Mouse (Mus musculus) adrenal gland, postnatal 10 days (tissue): ENCODE measurements around the gene Glis2. TPM values are rescaled to one million over a fixed set of nuclear protein-coding genes. Genes with fewer than 3 reads are reported as not detected.
A peak's percentile ranks its signal among the peaks of the same experiment; 100 is the strongest.

Experiments used
- DNase-seq: peaks from one replicate; pipeline ENCODE4 v3.0.0; 2021; ENCODE audit warnings: mixed read lengths
- total RNA-seq, 2 experiments: library from RNA; stranded (reverse); gene quantifications; 2 replicates each; pipeline ENCODE4 v1.2.3; 2021

Glis2 gene
- total RNA-seq, 2 experiments from 2014 or later = 22.9 to 34.3 TPM

DNA sequence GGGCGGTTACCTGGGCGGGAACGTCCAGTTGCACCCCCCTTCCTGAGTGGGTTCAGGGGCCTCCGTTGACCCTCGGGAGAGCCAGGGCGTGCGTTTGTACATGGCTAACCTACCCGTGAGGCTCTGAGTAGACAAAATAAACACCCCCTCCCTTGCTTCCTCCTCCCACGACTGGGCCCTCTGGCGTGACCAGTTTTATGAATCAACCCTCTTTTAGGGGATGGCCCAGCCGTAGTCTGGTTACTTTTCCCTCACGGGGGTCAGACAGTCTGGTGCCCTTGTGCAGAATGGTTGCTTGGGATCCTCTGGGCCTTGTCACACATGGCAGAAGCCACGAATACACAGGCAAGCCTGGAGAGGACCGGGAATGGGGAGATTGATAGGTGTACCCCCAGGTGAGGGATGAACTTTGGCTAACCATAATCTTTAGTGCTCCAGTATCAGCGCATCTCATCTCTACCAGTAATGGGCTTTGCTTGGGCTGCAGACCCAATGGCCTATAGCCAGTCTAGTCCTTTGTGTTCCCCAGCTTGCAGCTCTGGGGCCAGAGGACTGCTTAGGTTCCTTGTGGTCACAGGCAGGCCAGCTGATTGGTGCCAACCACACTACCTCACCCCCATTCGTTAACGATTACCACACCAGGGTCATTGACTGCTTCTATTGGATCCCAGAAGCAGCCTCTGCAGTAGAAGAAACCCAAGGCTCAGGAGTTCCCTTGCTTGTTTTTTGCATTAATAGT, 45.9 kb downstream of the Glis2 start:
- DNase-seq = peak; percentile 29

DNA sequence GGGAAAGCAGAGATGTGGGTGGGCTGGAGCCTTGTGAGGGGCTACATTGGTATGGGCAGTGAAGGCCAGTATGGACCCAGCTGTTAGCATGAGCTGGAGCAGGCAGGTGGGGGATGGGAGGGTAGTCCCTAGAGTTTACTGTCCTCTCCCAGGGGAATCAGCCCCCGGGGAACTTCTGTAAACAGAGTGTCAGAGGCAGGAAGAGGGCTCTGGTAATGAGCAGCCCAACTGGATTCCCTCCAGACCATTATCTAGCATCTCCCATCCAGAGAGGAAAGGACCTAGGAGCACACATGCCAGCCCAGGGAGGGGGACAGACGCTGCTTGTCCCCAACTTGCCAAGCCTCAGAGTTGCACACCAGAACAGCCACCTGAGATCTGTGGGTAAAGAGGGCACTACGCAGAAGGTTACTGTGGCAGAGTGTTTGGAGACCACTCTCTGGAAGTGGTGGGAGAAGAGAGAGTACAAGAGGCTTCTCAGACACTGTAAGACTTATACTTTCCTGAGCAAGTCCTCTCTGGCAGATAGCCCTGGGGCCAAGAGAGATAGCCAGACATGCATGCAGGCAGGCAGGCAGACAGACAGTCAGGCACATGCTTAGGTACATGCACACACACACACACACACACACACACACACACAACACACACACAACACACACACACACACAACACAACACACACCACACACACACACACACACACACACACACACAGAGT, 46.8 kb downstream of the Glis2 start:
- DNase-seq = no peak

DNA sequence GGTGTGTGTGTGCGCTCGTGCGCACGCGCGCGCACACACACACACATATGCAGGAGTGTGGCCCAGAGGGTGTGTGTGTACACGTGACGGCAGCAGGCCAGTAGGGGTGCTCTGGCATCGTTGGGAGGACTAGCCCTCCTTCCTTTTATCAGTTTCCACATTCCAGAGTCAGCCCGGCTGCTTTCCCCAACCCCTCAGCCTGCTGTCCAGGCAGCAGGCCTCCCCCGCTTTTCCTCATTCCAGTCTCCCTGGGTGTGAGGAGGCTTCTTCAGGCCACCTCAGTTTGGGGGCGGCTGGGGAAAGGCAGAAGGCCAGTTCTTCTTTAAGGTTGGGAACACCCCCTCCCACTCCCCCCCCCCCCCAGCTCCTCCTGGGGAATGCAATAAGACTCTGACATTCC, 47.7 kb downstream of the Glis2 start:
- DNase-seq = no peak

DNA sequence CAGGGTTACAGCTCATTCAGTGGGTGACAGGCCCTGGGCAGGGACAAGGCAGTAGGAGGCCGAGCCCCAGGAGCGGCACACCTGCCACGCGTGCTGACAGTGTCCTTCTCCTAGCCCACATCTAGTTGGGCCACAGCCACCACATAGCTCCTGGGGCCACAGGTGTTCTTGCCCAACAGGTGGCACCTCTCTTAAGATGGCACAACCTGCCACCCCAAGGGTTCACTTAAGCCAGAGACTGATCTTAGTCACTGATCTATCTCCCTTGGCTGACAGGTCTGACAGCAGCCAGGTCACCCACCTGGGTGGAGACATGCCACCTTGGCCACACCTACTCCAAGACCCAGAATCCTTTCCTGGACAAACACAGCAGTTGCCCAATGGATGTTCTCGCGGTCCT, 48.4 kb downstream of the Glis2 start:
- DNase-seq = no peak

DNA sequence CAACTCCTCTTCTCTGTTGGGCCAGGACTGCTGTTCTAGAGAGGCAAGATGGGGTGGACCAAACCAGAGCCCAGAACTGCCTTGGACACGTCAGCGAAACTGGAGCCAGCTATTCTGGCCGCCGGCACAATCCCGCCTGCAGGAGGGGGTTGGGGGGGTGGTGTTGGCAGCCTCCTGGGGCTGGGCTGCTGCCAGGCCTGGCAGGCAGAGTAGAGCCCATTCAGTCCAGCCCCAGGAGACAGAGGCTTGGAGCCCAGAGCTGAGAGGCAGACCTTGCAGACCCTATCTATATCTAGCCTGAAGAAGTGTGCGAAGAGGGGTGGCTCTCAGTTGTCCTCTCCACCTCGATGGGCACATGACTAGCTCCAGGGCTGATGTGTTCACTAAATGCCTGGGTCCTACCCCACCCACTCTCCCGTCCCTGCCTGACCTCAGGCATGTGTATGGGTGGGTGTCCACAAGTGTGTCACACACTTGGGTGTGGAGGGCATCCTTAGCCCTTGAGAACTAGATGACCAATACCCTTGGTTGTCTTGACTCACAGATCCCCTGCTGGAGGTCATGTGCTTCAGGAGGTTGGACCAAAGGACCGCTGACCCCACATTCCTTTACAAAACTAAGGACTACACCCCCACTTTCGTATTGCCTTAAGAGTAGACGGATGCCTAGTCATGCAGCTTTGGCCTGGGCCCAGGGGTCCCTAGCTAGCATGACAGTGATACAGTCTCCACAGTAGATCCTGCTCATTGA, 49.3 kb downstream of the Glis2 start:
- DNase-seq = peak; percentile 94

- DNase-seq = no peak
Observed at GRCm38 (mm10) chr16:4645867-4646266, 51.4 kb downstream of the Glis2 start.

DNA sequence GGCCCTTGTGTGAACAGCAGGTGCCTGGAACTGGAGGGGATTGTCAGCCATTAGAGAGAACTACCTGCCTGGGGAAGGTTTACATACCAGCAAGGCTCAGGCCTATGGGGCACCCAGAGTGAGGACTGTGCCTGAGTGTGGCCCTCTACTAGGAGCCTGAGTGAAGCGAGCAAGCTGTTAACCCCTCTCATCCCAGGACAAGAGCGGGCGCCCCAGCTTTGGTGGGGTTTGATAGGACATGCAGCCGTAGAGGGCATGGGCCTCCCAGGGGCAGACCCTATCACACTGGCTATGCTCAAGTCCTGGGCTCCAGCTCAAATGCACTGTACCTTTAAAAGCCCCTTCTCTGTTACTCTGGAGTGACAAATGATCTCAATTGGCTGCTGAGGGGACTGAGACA, 52.3 kb downstream of the Glis2 start:
- DNase-seq = no peak

DNA sequence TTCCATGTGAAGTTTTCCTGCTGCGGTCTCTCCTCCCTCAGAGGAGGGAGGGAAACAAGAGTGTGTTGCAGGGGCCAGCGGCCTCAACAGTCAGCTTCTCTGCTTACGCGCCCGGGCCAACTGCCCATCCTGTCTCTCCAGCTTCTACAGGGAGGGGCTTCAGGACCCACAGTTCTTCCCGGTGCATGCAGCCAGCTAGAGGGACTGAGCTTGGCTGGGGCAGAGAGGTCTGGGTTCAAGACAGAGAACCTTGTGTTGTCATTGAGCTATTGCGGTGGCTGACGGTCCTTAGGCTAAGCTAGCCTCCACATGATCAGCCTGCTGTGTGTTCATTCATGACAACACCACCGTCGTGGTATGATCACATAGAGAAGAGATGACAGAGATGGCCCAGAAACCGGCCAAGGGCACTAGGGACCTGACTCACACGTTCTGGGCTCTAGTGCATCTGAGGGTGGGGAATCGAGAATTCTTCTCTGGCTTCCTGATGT, 53.2 kb downstream of the Glis2 start:
- no peak for DNase-seq

- DNase-seq = no peak
Observed at GRCm38 (mm10) chr16:4648416-4649023, 54.0 kb downstream of the Glis2 start.

- DNase-seq = no peak
Observed at GRCm38 (mm10) chr16:4649211-4649610, 54.7 kb downstream of the Glis2 start.

DNA sequence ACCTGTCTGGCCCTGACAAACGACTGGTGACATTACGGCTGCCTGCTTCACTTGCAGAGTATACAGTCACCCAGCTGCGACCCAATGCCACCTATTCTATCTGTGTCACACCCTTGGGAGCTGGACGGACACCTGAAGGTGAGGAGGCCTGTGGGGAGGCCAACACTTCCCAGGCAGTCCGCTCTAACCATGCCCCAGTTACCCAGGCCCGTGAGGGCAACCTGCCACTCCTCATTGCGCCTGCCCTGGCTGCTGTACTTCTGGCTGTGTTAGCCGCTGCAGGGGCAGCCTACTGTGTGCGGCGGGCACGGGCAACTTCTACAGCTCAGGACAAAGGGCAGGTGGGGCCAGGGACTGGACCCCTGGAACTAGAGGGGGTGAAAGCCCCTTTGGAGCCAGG, 55.2 kb downstream of the Glis2 start:
- DNase-seq = no peak

GRCm38 (mm10) chr16:4650161-4650560, 55.6 kb downstream of the Glis2 start:
- no peak for DNase-seq

- DNase-seq = no peak
Observed at GRCm38 (mm10) chr16:4651081-4651480, 56.6 kb downstream of the Glis2 start.

- no peak for DNase-seq
Observed at GRCm38 (mm10) chr16:4651624-4652023, 57.1 kb downstream of the Glis2 start.

DNA sequence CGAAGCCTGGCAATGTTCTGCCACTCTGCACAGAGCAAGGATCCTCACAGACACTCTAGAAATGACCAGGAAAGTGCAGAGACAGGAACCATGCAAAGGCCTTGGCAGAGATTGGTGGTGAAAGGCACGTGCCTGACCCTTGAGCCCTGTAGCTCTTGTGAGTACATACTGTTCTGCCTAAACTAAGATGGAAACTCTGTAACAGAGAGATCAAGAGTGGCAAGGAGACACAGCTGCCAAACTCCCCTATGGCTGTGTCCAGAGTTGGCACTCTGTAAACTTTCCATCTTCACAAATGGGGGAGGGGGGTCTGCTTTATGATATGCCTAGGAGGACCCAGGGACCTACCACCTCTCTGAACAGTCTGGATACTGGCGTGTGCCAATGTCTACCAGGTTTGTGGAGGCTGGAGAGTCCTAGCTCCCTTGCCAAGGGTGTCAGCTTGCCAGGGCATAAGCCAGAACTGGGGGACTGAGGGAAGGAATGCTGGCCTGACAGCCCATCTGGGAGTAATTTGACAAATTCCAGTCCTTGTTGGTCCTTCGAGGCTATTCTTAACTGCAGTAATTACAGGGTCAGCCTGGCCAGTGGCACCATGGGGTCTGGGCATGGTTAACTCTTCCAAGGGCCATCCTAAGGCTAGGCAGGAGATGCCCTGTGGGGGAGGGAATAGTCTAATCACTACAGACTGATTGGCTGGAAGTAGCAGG, 58.3 kb downstream of the Glis2 start:
- DNase-seq = peak; percentile 53

DNA sequence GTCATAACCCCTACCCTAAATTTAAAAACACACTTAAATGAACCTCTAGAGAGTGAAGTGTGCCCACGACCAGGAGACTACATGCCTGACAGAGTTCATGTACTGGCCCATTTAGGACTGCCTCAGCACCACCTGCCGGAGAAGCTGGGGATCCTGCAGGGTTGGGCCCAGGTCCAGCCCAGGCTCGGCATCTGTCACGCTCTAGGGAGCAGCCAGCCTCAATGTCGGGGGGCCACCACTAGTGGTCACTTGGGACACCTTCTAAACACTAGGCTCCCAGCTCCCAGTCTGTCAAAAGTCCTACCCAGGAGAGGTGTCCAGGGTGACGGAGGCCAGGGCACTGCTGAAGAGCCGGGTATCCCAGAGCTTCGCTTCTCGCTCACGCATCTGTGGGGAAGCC, 60.2 kb downstream of the Glis2 start:
- DNase-seq = no peak

DNA sequence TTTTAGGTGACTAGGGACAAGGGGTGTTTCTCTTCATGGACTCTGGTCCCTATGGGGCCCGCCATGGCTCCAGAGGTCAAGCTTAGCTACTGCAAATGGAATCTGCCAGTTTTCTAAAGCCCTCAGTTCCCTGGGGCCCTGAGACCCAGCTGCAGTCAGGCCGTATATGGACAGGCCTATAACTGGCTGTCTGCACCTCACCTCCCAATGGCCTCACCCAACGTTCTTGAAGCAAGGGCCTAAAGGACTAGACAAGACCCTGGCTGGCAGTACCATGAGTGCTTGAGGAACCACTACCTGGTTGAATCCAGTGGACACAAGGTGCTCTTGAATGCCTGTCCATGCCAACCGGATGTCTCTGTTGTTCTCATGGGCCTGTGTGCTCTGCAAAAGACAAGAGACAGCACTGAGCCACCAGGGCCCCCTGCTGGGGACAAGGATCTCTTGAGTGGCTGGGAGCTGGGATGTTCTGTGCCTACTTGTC, 60.8 kb downstream of the Glis2 start:
- peak; percentile 58 for DNase-seq

DNA sequence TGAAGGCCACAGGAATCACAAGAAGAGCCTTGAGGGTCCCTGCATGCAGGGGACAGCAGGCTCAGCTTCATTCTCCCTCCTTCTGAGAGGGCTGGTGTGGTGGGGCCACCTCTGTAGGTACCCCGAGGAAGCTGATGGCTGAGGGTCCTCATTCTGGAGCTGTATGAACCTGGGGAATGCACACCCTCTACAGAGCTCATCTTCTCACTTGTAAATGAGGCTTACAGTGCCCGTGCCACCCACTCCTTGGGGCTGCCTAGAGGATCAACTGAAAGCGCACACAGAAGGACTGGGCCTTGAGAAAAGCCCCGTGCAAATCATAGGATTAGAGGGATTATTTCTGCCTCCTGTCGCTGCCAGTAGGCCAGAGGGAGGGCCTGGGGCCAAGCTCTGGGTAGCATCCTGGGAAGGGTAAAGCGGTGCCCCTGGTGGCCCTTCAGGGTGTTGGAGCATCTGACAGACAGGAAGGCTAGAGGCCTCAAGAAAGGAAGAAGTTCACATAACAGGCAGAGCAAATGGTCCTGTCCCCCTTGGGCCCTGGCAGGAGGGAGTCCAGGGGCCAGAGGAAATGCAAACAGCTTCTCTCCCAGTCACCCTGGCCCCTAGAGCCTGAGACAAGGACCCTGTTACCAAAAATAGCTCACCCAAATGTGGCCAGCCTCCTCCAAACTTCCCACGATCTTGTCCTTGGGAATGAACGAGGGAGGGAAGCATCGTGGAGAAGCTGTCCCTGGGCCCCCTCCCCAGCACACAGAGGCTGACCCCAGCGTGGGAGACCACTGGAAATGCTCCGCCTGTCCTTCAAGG, 61.5 kb downstream of the Glis2 start:
- DNase-seq = no peak

DNA sequence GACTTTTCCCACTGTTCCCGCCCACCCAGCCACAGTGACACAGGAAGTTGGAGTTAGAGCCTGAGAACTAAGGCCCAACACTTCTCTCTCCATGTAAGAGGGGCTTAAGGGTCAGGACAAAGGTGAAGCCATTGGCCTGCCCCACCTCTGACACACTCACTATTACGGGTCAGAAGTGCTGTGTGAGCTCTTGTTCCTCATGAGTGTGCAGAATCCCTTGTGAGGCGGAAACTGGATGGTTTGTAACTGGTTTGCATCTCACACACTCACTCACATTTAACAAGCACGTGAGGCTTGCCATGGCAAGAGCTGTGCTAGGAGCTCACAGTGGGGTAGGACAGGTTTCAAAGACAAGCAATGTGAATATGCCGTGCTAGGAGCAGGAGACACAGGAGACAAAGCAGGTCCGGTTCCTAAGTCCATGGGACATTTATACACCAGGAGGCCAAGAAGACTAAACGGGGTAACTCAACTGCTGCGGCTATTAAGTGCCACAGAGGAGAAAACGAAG, 62.1 kb downstream of the Glis2 start:
- DNase-seq = no peak

GRCm38 (mm10) chr16:4658781-4659245, 64.3 kb downstream of the Glis2 start:
- DNase-seq = no peak

DNA sequence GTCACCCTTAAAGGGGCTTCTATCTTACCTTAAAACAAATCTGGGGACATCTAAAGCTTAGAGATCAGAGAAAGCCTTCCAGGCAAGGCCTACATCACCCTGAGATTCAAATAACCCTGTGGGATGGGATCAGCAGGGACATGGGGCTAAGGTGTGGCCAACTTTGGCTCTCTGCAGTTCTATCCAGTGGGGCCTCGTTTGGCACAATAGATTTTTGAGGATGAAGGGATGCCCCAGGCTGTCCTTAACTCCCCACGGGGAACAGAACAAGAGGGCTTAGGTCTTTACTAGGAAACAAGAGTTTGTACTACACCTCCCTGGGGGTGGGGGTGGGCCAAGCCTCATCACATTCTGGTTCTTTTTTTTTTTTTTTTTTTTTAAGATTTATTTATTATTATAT, 64.8 kb downstream of the Glis2 start:
- DNase-seq = no peak
